Mouse (Mus musculus) heart, adult 9 months (tissue): ENCODE results near the gene Gsdma3.
"Not testable (repeated sequence)": the region's sequence is repeated elsewhere in the genome, so short reads cannot be mapped to it uniquely, and the experiment has no call there.

Experiments
- DNase-seq, 2 experiments: peaks; one replicate each; pipeline ENCODE4 v3.0.0; 2022; ENCODE audit warnings: low spot score in 2 of 2

Gene Gsdma3

DNA sequence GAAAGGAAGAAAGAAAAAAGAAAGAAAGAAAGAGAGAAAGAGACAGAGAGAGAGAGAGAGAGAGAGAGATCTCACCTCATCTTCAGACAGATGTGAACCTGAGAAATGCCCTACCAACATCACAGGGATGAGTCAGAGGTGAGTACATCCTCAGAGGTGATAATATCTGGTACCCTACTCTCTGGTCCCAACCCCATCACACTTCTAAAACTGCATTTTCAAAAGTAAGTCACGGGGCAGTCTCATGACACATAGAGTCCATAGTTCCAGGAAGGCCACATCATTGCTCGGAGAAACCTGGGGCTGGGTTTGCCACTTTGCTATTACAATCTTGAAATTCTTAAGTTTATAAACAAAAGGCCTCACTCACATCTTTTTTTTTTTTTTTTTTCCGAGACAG, 30.2 kb upstream of the Gsdma3 start:
- no peak for DNase-seq

GRCm38 (mm10) chr11:98597363-98597762, 28.8 kb upstream of the Gsdma3 start:
- peak in 1 of 2 experiments; percentile 34 for DNase-seq

DNA sequence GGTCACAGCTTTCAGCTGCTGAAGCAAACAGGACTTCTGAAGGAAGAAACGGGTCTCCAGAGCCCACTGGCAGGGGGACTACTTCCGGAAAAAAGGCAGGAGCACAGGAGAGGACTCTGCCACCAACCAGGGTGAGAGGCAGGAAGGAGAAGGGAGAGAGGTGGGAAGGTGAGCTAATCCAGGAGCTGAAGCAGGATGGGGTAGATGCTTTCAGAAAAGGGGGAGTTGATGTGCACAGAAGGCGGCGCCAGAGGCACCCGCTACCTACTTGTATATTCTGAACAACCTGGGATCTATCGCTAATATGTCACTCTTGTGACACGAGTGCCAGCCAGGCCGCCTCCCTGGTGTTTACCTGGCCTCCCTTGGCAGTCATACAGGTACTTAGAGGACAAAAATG, 28.2 kb upstream of the Gsdma3 start, which contains the start of gene Lrrc3c:
TSS of gene Lrrc3c (plus strand) at position 301 of the 400 bp plus-strand sequence.
- no peak for DNase-seq

DNA sequence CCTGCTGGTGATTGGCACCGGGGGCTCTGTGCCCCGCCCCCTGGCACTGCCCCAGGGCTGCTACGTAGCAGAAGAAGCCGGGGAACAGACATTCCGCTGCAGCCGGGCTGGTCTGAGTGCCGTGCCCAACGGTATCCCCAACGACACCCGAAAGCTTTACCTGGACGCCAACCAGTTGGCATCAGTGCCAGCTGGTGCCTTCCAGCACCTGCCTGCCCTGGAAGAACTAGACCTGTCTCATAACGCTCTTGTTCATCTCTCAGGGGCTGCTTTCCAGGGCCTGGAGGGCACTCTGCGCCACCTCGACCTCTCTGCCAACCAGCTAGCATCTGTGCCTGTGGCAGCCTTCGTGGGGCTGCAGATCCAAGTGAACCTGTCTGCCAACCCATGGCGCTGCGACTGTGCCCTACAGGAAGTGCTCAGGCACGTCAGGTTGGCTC, 27.3 kb upstream of the Gsdma3 start:
- no peak for DNase-seq

GRCm38 (mm10) chr11:98599291-98599690, 26.9 kb upstream of the Gsdma3 start:
- no peak for DNase-seq

DNA sequence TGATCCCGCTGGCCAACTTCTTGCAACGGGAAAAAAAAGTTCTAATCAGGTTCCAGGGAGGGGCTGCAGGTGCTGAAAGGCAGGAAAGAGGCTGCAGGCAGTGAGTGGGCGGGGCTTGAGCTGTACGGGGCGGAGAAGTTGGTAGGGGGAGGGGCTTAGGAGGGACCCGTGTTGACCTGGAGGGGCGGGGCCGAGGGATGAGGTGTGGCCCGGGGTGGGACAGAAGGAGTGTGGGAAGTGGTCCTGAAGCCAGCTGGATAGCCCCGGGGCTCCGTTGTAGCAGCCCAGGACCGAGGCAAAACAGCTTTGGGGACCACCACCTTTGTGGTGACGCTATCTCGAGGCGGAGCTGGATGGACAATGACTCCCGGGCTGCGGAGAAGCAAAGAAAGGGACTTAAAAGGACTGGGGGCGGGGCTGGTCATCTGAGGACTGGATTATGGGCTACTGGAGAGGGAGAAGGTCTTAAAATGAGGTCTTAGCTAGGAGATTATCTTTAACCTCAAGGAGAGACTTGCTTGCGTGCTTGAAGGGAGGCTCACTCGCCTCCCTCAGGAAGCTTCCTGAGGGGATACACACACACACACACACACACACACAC, 24.0 kb upstream of the Gsdma3 start:
- no peak for DNase-seq

DNA sequence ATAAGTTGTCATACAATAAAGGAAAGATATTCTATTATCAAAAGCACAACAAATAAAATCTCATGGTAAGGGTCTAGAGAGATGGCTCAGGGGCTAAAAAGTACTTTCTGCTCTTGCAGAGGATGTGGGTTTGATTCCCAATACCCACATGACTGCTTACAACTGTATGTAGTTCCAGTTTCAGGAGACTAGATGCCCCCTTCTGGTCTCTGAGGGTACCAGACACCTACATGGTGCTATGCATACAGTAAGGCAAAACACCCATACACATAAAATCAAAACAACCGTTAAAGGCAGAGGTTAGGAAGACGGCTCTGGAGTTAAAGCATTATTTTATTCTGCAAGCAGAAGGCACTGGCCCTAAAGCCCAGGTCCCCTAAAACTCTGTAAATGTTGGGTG, 22.2 kb upstream of the Gsdma3 start:
- no peak for DNase-seq

GRCm38 (mm10) chr11:98604911-98605310, 21.2 kb upstream of the Gsdma3 start:
- DNase-seq = not testable (repeated sequence)

DNA sequence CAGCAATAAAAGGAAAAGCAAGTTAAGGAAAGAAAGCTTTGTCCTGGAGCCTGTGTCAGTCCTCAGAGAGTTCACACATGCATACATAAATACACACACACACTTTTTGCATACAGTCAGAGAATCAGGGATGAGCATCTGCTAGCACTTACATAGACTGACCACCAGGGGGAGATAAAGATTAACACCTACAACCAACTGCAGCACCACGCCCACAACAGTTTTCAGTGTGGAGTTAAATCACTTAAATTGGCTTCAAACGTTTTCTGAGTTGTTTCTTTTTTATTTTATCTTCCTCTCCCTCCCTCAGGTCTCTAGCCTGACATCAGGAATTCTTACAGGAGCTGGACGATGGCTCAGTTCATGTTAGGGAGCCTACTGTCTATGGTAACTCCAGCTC, 19.4 kb upstream of the Gsdma3 start:
- DNase-seq = peak in 1 of 2 experiments; percentile 39

DNA sequence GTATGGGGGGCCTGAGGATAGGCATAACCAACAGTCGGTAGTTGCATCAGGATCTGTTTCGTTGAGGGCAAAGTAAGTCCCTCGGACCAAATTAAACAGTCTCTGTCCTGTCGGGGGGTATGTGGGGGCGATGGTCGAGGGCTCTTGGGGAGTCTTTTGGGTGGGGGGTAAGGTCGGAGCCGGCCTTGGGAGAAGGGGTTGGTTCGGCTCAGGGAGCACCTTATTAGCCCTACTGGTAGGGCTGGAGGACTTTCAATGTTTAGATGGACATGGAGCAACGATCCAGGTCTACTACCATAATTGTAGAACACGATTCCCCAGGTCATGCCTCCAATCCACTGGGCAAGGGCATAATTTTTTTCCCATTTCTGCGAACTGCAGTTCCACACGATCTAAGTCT, 5.4 kb upstream of the Gsdma3 start:
- DNase-seq = no peak

DNA sequence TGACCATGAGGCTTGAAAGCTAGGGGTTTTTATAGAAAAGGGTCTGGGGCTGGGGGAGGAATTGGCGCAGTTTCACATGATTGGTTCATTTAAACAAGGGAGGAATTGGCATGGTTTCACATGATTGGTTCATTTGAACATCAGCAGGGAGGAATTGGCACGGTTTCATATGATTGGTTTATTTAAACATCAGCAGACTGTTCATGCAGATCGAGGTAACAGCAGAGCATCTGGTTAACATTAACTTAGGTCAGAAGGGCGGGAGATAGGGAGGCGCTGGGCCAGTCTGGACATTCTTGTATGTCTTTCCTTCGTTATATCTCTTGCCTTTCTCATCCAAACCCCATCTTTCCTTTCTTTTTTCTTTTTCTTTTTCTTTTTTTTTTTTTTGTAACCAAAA, 2.2 kb upstream of the Gsdma3 start:
- not testable (repeated sequence) for DNase-seq

DNA sequence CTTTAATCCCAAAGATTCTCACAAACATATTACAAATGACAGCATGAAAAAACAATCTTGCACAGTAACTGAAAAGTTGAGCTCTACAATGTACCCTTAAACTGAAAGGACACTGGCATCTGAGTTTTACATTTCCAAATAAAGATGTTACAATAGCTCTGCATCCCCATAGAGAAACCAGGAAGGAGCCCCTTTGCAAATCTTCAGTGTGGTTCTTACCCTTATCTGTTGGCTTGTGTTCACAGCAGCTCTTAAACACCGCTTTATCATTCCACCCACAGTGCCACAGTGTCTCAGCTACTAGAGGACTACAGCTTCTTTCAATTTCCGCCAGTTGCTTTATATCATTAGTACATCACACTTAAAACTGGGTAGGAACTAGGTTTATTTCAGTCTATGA, 1.8 kb upstream of the Gsdma3 start:
- DNase-seq = not testable (repeated sequence)

DNA sequence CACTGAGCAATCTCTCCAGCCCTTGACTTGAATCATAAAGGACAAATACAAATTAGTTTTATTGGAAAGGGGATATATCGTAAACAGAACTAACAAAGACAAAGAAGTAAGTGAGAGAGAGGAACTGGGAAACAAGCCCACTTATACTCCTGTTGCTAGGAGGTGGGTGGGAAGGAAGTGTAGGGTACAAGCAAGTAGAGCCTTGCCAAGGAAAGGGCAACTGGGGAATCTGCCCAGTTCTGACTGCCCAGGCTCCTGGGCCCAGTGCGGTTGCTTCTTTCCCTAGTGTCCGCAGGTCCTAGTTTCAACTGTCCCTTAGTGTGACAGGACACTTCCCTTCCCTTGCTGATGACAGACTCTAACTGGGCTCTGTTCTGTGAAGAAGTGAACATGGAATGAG, 2.5 kb downstream of the Gsdma3 start:
- no peak for DNase-seq

GRCm38 (mm10) chr11:98630646-98631045, 4.5 kb downstream of the Gsdma3 start:
- DNase-seq = no peak

GRCm38 (mm10) chr11:98635312-98635970, 9.3 kb downstream of the Gsdma3 start:
- DNase-seq = not testable (repeated sequence)

- DNase-seq = no peak
Measured at GRCm38 (mm10) chr11:98637501-98637900, 11.3 kb downstream of the Gsdma3 start.

DNA sequence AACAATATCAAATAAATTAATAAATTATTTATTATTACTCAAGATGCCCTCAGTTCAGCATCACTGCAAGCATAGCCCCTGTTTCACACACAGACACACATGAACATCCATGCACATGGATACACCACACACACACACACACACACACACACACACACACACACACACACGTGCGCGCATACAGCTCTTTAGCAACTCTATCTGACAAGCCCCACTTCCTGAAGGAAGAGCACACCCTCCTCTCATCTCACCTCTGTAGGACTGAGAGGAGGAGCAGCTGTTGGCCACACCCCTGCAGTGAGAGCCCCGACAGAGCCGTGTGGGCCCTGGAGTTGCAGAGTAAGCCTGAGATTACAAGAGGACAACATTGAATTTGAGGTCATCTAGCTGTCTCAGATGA, 13.9 kb downstream of the Gsdma3 start:
- no peak for DNase-seq

DNA sequence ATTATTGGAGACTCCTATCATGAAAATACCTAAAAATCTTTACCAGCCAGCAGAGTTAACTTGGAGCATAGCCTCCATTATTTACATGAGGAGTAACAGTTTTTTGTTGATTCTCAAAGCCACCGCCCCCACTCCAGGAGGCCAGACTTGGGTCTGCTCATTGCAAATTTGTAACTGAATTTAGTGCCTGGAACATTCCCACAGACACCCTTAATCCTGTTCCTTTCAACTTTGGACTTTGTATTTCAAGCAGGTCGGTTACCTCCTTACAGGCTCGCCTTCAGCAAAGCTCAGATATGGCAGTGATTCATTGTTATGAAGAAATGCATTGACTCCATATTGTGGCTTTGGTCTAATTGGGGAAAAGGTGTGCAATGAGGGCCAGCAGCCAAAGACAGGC, 18.6 kb downstream of the Gsdma3 start:
- DNase-seq = no peak

GRCm38 (mm10) chr11:98645946-98646345, 19.8 kb downstream of the Gsdma3 start:
- DNase-seq = no peak

DNA sequence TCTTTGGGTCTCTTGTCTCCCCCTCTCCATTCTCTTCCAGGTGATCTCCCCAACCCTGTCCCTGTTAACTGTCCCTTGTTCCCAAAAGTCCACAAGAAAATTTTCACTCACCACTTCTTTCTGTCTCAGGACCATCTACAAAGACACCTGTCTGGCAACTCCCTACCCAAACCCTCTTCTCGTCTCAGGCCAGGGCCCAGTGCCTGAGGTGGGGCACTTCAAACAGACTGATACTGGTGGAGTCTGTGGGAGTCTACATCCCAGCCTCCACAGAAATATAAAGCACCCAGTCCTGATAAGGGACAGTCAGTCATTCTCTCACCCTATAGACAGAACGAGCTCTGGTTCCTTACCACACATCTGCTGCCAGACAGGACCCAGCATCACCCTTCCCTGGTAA, 20.3 kb downstream of the Gsdma3 start, which contains the start of gene Gsdma2:
TSS of gene Gsdma2 (plus strand) at position 301 of the 400 bp plus-strand sequence.
- no peak for DNase-seq

DNA sequence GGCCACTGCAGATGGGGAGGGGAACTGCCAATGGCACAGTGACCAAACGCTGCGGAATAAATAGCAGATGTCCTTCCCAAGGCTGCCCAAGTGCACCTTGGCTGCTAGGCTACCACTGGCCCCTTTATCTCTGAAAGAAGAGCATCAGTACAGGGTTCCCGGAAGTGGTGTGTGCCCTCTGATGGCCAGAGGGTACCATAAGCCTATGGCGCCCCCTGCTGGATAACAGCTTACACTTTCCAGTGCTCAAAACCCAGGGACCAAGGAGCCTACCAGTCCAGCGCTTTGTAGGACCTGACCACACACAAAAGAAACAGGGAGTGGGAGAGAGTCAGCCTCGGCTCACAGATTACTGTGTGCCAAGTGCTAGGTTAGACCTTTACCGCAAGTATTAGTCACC, 28.9 kb downstream of the Gsdma3 start:
- peak in 1 of 2 experiments; percentile 23 for DNase-seq

DNA sequence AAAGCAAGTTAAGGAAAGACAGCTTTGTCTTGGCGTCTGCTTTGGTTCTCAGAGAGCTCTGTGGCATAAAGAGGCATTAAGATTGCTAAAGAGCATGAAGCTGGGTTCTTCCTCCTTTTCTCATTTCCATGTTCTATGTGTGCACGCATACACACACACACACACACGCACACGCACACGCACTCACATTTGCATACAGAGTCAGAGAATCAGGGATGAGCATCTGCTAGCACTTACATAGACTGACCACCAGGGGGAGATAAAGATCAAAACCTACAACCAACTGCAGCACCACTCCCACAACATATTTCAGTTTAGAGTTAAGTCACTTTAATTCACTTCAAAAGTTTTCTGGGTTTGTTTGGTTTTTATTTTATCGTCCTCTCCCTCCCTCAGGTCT, 34.4 kb downstream of the Gsdma3 start:
- peak; percentile 29 to 41 for DNase-seq

- no peak for DNase-seq
Measured at GRCm38 (mm10) chr11:98664091-98664490, 37.9 kb downstream of the Gsdma3 start, which contains the start of gene Gsdma. Gene Gsdma, plus strand, starts transcription at chr11:98664351.
